Mouse (Mus musculus): ENCODE measurements around the gene Tubg1. TPM values are rescaled to one million over a fixed set of nuclear protein-coding genes. Genes with fewer than 3 reads are reported as not detected.

Gene Tubg1
- 70.5 and 71.1 TPM in 2 replicates for polyA plus RNA-seq (2015; fragmentation: Nextera tagmentation; extraction: Ambion mirVana)

GRCm38 (mm10) chr11:101119761-101120544 is at the start of gene Tubg1, which contains the start of gene Retreg3:
Gene Tubg1, plus strand, starts transcription at chr11:101119938.
Gene Retreg3, minus strand, starts transcription at chr11:101119893.
- Histone ChIP-seq H3K9ac (peak within 1 kb of the TSS; percentile 89), H3K4me2 (replicated peaks) (peak within 1 kb of the TSS; percentile 97), H3K4me1 (peaks cover 35% of the 10 kb centered on the region), H3K9me3 (no peaks in the 10 kb centered on the region), H3K27ac (peak within 1 kb of the TSS; percentile 88), H3K27me3 (no peaks in the 10 kb centered on the region), H3K36me3 (peaks cover 36% of the 10 kb centered on the region), H3K4me3 (peak within 1 kb of the TSS; percentile 63)
- peak; percentile 96 for ATAC-seq (ENCODE audit: low FRiP score, low read depth)
- under 1% methylated on average over 61 of the region's 61 CpGs for WGBS

- peak; percentile 42 for ATAC-seq (ENCODE audit: low FRiP score, low read depth)
- Histone ChIP-seq H3K4me1 (peaks cover 16% of the 10 kb centered on the region), H3K9me3 (no peaks in the 10 kb centered on the region), H3K27me3 (peaks cover 37% of the 10 kb centered on the region), H3K4me2 (replicated peaks) (peak overlapping the region; percentile 99), H3K4me3 (peak overlapping the region; percentile 75), H3K27ac (no peak overlapping the region), H3K9ac (peak overlapping the region; percentile 84), H3K36me3 (no peaks in the 10 kb centered on the region)
- under 1% methylated on average over 30 of the region's 36 CpGs for WGBS
Observed at GRCm38 (mm10) chr11:101070189-101070527, 49.6 kb upstream of the Tubg1 start.

GRCm38 (mm10) chr11:101070987-101071386 is 48.8 kb upstream of the Tubg1 start:
- Histone ChIP-seq H3K36me3 (no peaks in the 10 kb centered on the region), H3K9ac (peak overlapping the region; percentile 31; the same call in 1 of the 2 replicates), H3K4me2 (replicated peaks) (peak overlapping the region; percentile 99), H3K4me1 (peaks cover 16% of the 10 kb centered on the region), H3K4me3 (peak overlapping the region; percentile 75; the same call in 1 of the 2 replicates), H3K27me3 (peaks cover 39% of the 10 kb centered on the region), H3K27ac (no peak overlapping the region), H3K9me3 (no peaks in the 10 kb centered on the region)
- no peak for ATAC-seq (ENCODE audit: low FRiP score, low read depth)
- 66% methylated on average over 6 of the region's 6 CpGs for WGBS

GRCm38 (mm10) chr11:101071810-101072428 is 47.8 kb upstream of the Tubg1 start:
- Histone ChIP-seq H3K36me3 (peaks cover 4% of the 10 kb centered on the region; the same call in 1 of the 2 replicates), H3K27ac (no peak overlapping the region), H3K4me3 (no peak overlapping the region), H3K9me3 (no peaks in the 10 kb centered on the region), H3K4me1 (peaks cover 8% of the 10 kb centered on the region), H3K4me2 (replicated peaks) (no peak overlapping the region), H3K27me3 (peaks cover 49% of the 10 kb centered on the region), H3K9ac (no peak overlapping the region)
- no peak for ATAC-seq (ENCODE audit: low FRiP score, low read depth)
- 70% methylated on average over 14 of the region's 14 CpGs for WGBS

GRCm38 (mm10) chr11:101078121-101078520 is 41.6 kb upstream of the Tubg1 start, which contains the start of gene Hsd17b1:
Gene Hsd17b1, plus strand, starts transcription at chr11:101078411.
- H3K36me3 ChIP-seq: peaks cover 7% of the 10 kb centered on the region; the same call in 1 of the 2 replicates
- no peak within 1 kb of the TSS for H3K27ac ChIP-seq
- H3K27me3 ChIP-seq: peaks cover 67% of the 10 kb centered on the region
- no peak within 1 kb of the TSS for H3K4me2 ChIP-seq (replicated peaks)
- no peak within 1 kb of the TSS for H3K4me3 ChIP-seq
- ATAC-seq (ENCODE audit: low FRiP score, low read depth): no peak
- WGBS: 68% methylated on average over 9 of the region's 9 CpGs
- peaks cover 15% of the 10 kb centered on the region for H3K4me1 ChIP-seq
- no peaks in the 10 kb centered on the region for H3K9me3 ChIP-seq
- H3K9ac ChIP-seq: no peak within 1 kb of the TSS

- Histone ChIP-seq H3K9ac (no peak overlapping the region; the same call in 1 of the 2 replicates), H3K4me1 (peaks cover 25% of the 10 kb centered on the region), H3K27ac (no peak overlapping the region), H3K9me3 (no peaks in the 10 kb centered on the region), H3K4me3 (peak overlapping the region; percentile 20), H3K36me3 (peaks cover 9% of the 10 kb centered on the region), H3K4me2 (replicated peaks) (peak overlapping the region; percentile 49), H3K27me3 (peaks cover 61% of the 10 kb centered on the region)
- WGBS: 2% methylated on average over 27 of the region's 27 CpGs
- no peak for ATAC-seq (ENCODE audit: low FRiP score, low read depth)
Observed at GRCm38 (mm10) chr11:101079746-101080145, 40.0 kb upstream of the Tubg1 start.

- Histone ChIP-seq H3K27me3 (peaks cover 61% of the 10 kb centered on the region), H3K36me3 (peaks cover 16% of the 10 kb centered on the region), H3K9me3 (no peaks in the 10 kb centered on the region), H3K9ac (no peak overlapping the region), H3K4me3 (no peak overlapping the region), H3K27ac (no peak overlapping the region), H3K4me1 (peaks cover 25% of the 10 kb centered on the region), H3K4me2 (replicated peaks) (no peak overlapping the region)
- 64% methylated on average over 5 of the region's 5 CpGs for WGBS
- no peak for ATAC-seq (ENCODE audit: low FRiP score, low read depth)
Observed at GRCm38 (mm10) chr11:101080421-101080820, 39.3 kb upstream of the Tubg1 start.

- WGBS: 7% methylated on average over 10 of the region's 10 CpGs
- H3K27me3 ChIP-seq: peaks cover 52% of the 10 kb centered on the region
- H3K9me3 ChIP-seq: no peaks in the 10 kb centered on the region
- peaks cover 35% of the 10 kb centered on the region for H3K4me1 ChIP-seq
- peak overlapping the region; percentile 89 for H3K4me3 ChIP-seq
- H3K9ac ChIP-seq: peak overlapping the region; percentile 62
- peak overlapping the region; percentile 91 for H3K4me2 ChIP-seq (replicated peaks)
- 0 out of 2 replicates have a peak overlapping the region, but pooled peaks have one; percentile 85 for H3K27ac ChIP-seq
- no peak for ATAC-seq (ENCODE audit: low FRiP score, low read depth)
- H3K36me3 ChIP-seq: peaks cover 20% of the 10 kb centered on the region
Observed at GRCm38 (mm10) chr11:101081659-101082058, 38.1 kb upstream of the Tubg1 start.

GRCm38 (mm10) chr11:101082208-101083082 is 37.3 kb upstream of the Tubg1 start, which contains the start of gene Coasy:
Gene Coasy, plus strand, starts transcription at chr11:101082565.
- H3K4me2 ChIP-seq (replicated peaks): peak within 1 kb of the TSS; percentile 91
- peak within 1 kb of the TSS; percentile 85 for H3K27ac ChIP-seq
- peaks cover 44% of the 10 kb centered on the region for H3K27me3 ChIP-seq
- no peaks in the 10 kb centered on the region for H3K9me3 ChIP-seq
- peak within 1 kb of the TSS; percentile 89 for H3K4me3 ChIP-seq
- H3K36me3 ChIP-seq: peaks cover 15% of the 10 kb centered on the region
- peaks cover 37% of the 10 kb centered on the region for H3K4me1 ChIP-seq
- peak; percentile 91 for ATAC-seq (ENCODE audit: low FRiP score, low read depth)
- WGBS: under 1% methylated on average over 51 of the region's 51 CpGs
- H3K9ac ChIP-seq: peak within 1 kb of the TSS; percentile 85

- Histone ChIP-seq H3K36me3 (peaks cover 15% of the 10 kb centered on the region), H3K27ac (peak overlapping the region; percentile 85), H3K4me3 (peak overlapping the region; percentile 89), H3K9ac (peak overlapping the region; percentile 85), H3K4me2 (replicated peaks) (peak overlapping the region; percentile 91), H3K27me3 (peaks cover 37% of the 10 kb centered on the region), H3K4me1 (peaks cover 45% of the 10 kb centered on the region), H3K9me3 (no peaks in the 10 kb centered on the region)
- ATAC-seq (ENCODE audit: low FRiP score, low read depth): no peak
- WGBS: 30% methylated on average over 19 of the region's 19 CpGs
Observed at GRCm38 (mm10) chr11:101083083-101083697, 36.5 kb upstream of the Tubg1 start.

- Histone ChIP-seq H3K9me3 (no peaks in the 10 kb centered on the region), H3K27ac (no peak overlapping the region), H3K36me3 (peaks cover 23% of the 10 kb centered on the region), H3K27me3 (peaks cover 26% of the 10 kb centered on the region), H3K4me3 (0 out of 2 replicates have a peak overlapping the region, but pooled peaks have one; percentile 1), H3K4me1 (peaks cover 49% of the 10 kb centered on the region), H3K9ac (no peak overlapping the region), H3K4me2 (replicated peaks) (peak overlapping the region; percentile 91; the same call in 1 of the 2 replicates)
- 73% methylated on average over 14 of the region's 14 CpGs for WGBS
- ATAC-seq (ENCODE audit: low FRiP score, low read depth): no peak
Observed at GRCm38 (mm10) chr11:101084246-101084645, 35.5 kb upstream of the Tubg1 start.
